Mouse (Mus musculus): Measurements from ENCODE around the gene H2-M10.6.
A peak's percentile ranks its signal among the peaks of the same experiment; 100 is the strongest.
"Not testable (repeated sequence)": the region's sequence is repeated elsewhere in the genome, so short reads cannot be mapped to it uniquely, and the experiment has no call there.

GRCm38 (mm10) chr17:36786483-36786886 is 25.5 kb upstream of the H2-M10.6 start:
- TF ChIP-seq CTCF (IDR thresholded peaks at IDR 0.05; ENCODE audit: low read depth) = peak; percentile 75
- TF ChIP-seq EP300 (IDR thresholded peaks at IDR 0.05; ENCODE audit: low read depth) = not testable (repeated sequence)

Data from liver, embryonic 14.5 days (tissue).